In genomic region chr11:107131749-107132421, GRCm38 (mm10) we compare ENCODE assay signal across 8 mouse cellular contexts. TPM values are rescaled to one million over a fixed set of nuclear protein-coding genes. Genes with fewer than 3 reads are reported as not detected.
DNase-seq lines count a peak whose midpoint lies in the region; ATAC-seq lines count a peak whose summit lies in the region.

Gene Bptf, minus strand, starts transcription at chr11:107132127.

- peak within 1 kb of the TSS; percentile 82 for H3K4me2 ChIP-seq in embryonic facial prominence, embryonic 12.5 days (replicated peaks)
- peak within 1 kb of the TSS; percentile 83 for H3K4me2 ChIP-seq in limb, embryonic 12.5 days
- peak within 1 kb of the TSS; percentile 88 for H3K4me2 ChIP-seq in midbrain, embryonic 14.5 days (ENCODE audit: low read length)

- DNase-seq in 3134 (ENCODE audit: extremely low read depth, insufficient read length, low spot score), result peak; percentile 85
- peak; percentile 93 to 96 for DNase-seq in adrenal gland, postnatal 36 days
- DNase-seq in heart, adult 11 months, result peak; percentile 99
- DNase-seq in kidney, adult 18-20 months, result peak; percentile 87
- DNase-seq in midbrain, embryonic 14.5 days, result peak; percentile 96
- DNase-seq in spleen, adult 12 weeks (ENCODE audit: low spot score), result peak; percentile 82

- H3K27me3 ChIP-seq in embryonic facial prominence, embryonic 12.5 days, result no peaks in the 10 kb centered on the region
- H3K27me3 ChIP-seq in limb, embryonic 12.5 days, result no peaks in the 10 kb centered on the region
- H3K27me3 ChIP-seq in midbrain, embryonic 14.5 days (ENCODE audit: control insufficient read depth, insufficient read depth, low read length), result no peaks in the 10 kb centered on the region

- peak within 1 kb of the TSS; percentile 94 for H3K4me3 ChIP-seq in embryonic facial prominence, embryonic 12.5 days
- H3K4me3 ChIP-seq in limb, embryonic 12.5 days (replicated peaks), result peak within 1 kb of the TSS; percentile 94
- peak within 1 kb of the TSS; percentile 77 for H3K4me3 ChIP-seq in midbrain, embryonic 14.5 days (replicated peaks; ENCODE audit: low read depth, low read length)

- ATAC-seq in embryonic facial prominence, embryonic 12.5 days (ENCODE audit: insufficient number of reproducible peaks, insufficient read depth, low FRiP score, low TSS enrichment), result peak; percentile 98
- ATAC-seq in limb, embryonic 12.5 days (ENCODE audit: insufficient number of reproducible peaks, insufficient read depth, low FRiP score, low TSS enrichment, low read depth), result peak; percentile 94
- peak; percentile 98 for ATAC-seq in midbrain, embryonic 14.5 days (ENCODE audit: low FRiP score, low TSS enrichment)

- peak within 1 kb of the TSS; percentile 96 for H3K9ac ChIP-seq in embryonic facial prominence, embryonic 12.5 days
- peak within 1 kb of the TSS; percentile 97 for H3K9ac ChIP-seq in limb, embryonic 12.5 days (replicated peaks)
- peak within 1 kb of the TSS; percentile 99 for H3K9ac ChIP-seq in midbrain, embryonic 14.5 days (replicated peaks; ENCODE audit: low read length)

- 1% methylated on average over 36 of the region's 94 CpGs for WGBS in embryonic facial prominence, embryonic 12.5 days
- under 1% methylated on average over 35 of the region's 94 CpGs for WGBS in limb, embryonic 12.5 days
- under 1% methylated on average over 49 of the region's 94 CpGs for WGBS in midbrain, embryonic 14.5 days

- H3K36me3 ChIP-seq in embryonic facial prominence, embryonic 12.5 days, result no peaks in the 10 kb centered on the region
- H3K36me3 ChIP-seq in limb, embryonic 12.5 days, result no peaks in the 10 kb centered on the region; the same call in 1 of the 2 replicates
- H3K36me3 ChIP-seq in midbrain, embryonic 14.5 days (ENCODE audit: control insufficient read depth, insufficient read depth, low read length), result no peaks in the 10 kb centered on the region

- H3K4me1 ChIP-seq in embryonic facial prominence, embryonic 12.5 days, result peaks cover 4% of the 10 kb centered on the region
- H3K4me1 ChIP-seq in limb, embryonic 12.5 days (replicated peaks), result peaks cover 19% of the 10 kb centered on the region
- H3K4me1 ChIP-seq in midbrain, embryonic 14.5 days (ENCODE audit: control insufficient read depth, insufficient read depth, low read length), result peaks cover 19% of the 10 kb centered on the region

- H3K27ac ChIP-seq in embryonic facial prominence, embryonic 12.5 days, result peak within 1 kb of the TSS; percentile 97
- peak within 1 kb of the TSS; percentile 97 for H3K27ac ChIP-seq in limb, embryonic 12.5 days
- peak within 1 kb of the TSS; percentile 98 for H3K27ac ChIP-seq in midbrain, embryonic 14.5 days (replicated peaks; ENCODE audit: low read depth, low read length)

- H3K9me3 ChIP-seq in embryonic facial prominence, embryonic 12.5 days, result no peaks in the 10 kb centered on the region
- no peaks in the 10 kb centered on the region for H3K9me3 ChIP-seq in limb, embryonic 12.5 days
- H3K9me3 ChIP-seq in midbrain, embryonic 14.5 days (ENCODE audit: control insufficient read depth, low read length), result no peaks in the 10 kb centered on the region

RNA-seq across cellular contexts. Expression of gene Bptf, which starts in this region (rescaled TPM):
- total RNA-seq in adrenal gland, postnatal 36 days (2021), result 10 to 100 TPM; 40.7 to 44.7 TPM
- polyA plus RNA-seq in embryonic facial prominence, embryonic 12.5 days (2016; fragmentation: Nextera tagmentation; extraction: Ambion mirVana), result 39.4 and 41.4 TPM in 2 replicates
- polyA plus RNA-seq in limb, embryonic 12.5 days (2016; fragmentation: Nextera tagmentation; extraction: Ambion mirVana), result 43.8 and 45.5 TPM in 2 replicates
- 40.4 and 46.9 TPM in 2 replicates for polyA plus RNA-seq in midbrain, embryonic 14.5 days (2014; fragmentation: Nextera tagmentation; extraction: Ambion mirVana)

Comparison
In these comparisons a context has a peak if more than half of its experiments do, and no peak if none do; other contexts are left out.
1. Peak in every context shown above with its lines: DNase-seq, ATAC-seq, H3K4me3 ChIP-seq and H3K27ac ChIP-seq.